Mouse (Mus musculus): ENCODE measurements around the gene Chek2.
"Not testable (repeated sequence)": the region's sequence is repeated elsewhere in the genome, so short reads cannot be mapped to it uniquely, and the experiment has no call there.

The Chek2 gene

DNA sequence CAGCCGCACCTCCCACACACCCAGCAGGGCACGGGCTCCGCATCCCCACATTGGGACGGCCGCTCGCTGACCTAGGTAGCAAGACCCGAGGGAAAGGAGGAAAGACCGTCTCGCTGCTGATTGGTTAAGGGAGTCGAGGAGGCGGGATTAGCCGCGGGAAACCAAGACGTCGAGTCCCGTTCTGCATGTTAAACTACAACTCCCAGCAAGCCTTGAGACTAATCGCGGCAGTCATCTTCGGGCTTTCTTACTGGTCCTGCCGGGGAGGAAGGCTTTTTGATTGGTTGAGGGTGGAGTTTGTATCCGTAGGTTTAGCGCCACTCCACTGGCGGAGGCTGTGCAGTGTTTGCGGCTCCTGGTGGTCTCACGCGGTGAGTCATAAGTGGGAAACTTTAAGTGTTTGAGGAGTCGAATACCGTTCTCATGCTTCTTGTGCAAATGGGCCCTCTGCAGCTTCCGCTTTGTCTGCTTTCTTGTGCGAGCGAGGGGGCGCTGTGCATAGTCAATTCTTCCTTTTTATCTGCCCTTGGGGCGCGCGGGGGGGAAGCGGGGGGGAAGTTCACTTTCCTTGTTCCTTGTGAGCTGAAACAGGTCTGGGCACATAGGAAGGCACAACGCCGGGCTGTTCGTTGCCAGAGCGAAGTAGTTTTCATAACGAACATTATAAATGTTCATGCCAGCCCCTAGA, at the start of gene Chek2, which contains the start of gene Hscb:
Gene Chek2, plus strand, starts transcription at position 302 of the 688 bp plus-strand sequence.
Gene Hscb, minus strand, starts transcription at position 100 of the 688 bp plus-strand sequence.
- in situ Hi-C loops (cut with MboI): no loop called here

DNA sequence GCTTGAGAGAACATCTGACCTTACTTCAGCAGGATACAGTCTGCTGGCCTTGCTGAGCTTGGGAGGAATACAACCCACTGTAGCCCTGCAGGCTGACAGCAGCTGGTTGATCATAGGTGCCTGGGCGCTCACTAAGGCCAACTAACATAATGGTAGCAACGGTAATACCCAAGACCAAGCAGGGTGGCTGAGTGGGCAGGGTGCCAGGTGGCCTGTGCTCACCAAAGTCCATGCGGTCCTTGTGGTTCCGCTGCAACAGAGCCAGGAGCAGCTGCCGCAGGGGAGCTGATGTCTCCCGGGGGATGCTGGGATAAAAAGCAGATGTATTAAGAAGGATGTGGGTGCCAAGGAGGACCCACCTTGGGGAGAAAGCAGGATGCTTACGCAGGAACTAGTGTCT, 45.4 kb upstream of the Chek2 start:
- in situ Hi-C loops (cut with MboI): no loop called here

DNA sequence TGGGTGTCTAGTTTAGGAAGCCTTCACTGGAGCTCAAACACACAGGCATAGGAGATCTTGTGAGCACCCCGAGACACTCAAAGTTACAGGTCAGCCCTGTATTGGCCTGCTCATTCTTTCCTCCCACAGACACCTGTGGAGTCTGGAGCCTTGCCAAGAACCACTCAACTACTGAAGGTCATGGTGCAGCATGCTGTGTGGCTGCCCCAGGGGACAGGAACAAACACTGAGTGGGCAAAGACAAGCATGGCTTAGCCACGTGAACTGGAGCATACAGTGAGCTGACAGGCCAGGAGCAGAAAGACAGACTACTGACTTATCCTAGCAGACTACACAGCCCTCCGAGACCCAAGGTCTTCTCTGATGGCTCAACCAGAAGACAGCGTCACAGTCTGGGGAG, 42.1 kb upstream of the Chek2 start:
- in situ Hi-C loops (cut with MboI): no loop called here

DNA sequence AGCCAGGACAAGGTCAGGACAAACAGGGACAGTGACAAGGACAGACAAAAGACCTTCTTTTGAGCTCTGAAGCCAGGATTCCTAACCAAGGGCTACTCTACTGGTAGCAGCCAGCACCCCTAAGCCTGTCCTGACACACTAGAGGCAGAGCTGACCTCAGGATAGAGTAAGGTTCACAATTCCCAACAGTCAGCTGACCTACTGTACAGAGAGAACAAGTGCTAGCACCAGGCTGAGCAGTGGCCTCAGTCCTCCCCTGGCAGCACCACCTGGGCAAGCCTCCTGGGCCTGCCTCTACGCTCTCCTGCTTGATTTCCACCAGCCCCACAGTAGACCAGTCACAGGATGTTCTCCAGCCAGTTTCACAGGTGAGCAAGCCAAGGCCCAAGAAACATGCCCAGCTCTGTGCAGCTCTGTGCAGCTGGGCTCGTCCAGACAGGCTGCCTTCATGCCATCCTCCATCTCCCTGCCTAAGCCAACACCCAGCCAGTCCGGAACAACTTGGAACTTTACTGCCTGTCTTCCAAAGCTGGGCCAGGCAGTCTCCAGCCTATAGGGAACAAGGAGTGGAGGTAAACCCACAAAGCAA, 38.6 kb upstream of the Chek2 start:
- in situ Hi-C loops (cut with MboI): no loop called here

DNA sequence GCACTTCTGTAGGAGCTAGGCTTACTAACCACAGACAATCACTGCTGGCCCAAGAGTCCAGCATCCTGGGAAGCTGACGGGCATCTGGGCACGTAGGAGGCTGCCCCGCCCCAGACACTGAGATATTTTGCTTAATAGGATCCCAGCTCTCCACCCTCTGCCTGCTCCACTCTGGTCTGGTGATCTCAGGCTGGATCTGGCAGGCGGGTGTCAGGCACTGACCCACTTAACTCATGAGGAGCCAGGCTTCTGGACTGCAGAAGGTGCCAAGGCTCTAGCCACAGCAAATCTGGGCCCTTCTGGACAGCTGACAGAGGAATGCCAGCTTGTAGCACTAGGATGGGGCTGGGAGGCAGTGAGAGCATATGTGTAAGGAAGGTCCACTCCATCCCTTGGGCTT, 37.6 kb upstream of the Chek2 start:
- in situ Hi-C loops (cut with MboI): no loop called here

DNA sequence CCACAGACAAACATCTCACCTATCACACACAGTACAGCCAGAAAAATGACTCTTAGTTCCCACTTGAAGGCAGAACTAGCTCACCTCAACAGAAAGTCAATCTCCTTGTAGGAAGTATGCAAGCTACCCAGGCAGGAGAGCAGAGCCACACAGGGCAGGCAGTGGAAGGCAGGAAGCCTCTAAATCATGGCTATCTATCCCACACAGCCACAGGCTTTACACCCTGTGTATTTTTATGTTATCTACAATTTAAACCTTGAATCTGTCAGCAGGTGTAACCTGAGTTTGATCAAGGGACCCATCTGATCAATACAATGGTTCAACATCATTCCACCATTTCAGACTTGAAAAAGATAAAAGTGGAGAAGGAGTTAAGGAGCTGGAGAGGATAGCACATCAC, 37.0 kb upstream of the Chek2 start:
- in situ Hi-C loops (cut with MboI): no loop called here

DNA sequence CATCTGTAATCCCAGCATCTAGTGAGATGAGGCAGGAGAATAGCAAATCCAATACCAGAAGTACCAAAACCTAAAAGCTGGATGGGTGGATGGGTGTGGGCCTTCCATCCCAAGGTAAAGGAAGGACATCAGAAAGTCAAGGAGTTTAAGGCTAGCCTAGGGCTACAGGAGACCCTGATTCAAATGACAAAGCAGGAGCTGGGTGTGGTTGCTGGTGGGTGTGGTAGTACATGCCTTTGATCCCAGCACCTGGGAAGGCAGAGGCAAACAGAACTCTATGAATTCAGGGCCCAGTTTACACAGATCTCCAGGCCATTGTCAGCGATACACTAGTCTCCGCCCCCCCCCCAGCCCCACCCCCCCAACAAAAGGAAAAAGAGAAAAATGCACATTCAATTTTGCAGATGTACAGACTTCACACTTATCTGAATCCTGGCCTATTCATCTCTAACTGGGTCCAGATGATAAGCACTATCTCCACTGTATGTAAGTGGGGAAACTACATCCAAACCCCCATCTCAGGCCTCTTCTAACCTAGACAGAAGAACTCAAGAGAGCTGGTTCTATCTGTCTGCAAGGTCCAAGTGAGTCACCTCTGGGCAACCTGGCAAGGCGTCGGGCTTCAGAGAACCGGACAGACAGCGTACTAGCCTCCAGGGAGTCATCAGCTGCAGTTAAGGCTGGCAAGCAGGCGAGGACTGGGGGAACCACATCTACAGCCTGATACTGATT, 35.6 kb upstream of the Chek2 start:
- in situ Hi-C loops (cut with MboI): no loop called here

DNA sequence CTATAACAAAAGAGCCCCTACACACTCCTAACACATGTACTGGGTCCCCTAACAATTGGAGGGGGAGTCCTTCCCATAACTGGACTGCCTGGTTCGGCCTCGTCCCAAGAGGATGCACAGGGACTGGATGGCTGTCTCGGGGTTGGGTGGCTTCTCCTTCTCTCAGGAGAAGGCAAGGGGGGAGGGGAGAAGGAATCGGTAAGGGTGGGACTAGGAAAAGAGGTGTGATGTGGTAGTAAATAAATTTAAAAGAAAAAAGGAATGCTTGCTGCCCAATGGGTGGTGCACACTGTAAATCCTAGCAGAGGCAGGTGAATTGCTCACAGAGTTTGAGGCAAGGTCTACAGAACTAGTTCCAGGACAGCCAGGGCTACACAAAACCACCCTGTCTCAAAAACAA, 33.6 kb upstream of the Chek2 start:
- in situ Hi-C loops (cut with MboI): no loop called here

DNA sequence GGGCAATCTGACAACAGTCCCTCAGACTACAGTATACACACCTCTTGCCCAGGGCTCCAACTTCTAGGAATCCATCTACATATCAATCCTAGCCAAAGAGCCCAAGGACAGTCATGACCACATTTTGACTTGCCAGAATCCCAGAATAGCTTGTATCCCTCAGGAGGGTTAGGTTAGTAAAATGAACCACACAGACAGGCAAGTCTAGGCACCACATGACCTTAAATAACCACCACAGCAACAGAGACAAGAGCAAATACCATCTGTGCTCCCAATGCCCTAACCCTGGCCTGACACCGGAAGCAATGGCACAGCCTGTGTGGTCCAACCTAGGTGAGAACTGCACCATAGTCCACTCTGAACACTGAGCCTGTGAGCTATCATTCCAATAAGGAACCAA, 33.1 kb upstream of the Chek2 start:
- in situ Hi-C loops (cut with MboI): no loop called here

DNA sequence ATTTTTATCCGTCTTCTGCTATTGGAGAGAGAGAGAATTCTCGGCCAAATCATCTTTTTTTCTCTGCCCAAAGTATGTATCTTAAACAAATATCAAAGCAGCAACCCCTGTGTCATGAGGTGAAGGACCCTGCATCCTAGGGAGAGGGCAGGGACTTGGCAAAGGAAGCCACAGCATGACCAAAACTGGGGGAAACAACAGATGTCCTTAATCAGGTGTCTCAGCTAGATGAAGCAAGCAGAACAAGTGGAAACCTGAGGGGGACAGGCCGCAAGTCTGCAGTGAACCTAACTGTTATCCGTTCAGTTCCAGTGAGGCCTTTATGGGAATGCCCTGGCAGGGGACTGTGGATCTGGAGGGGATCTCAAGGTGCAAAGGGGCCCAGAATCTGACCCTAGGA, 32.3 kb upstream of the Chek2 start:
- in situ Hi-C loops (cut with MboI): no loop called here

DNA sequence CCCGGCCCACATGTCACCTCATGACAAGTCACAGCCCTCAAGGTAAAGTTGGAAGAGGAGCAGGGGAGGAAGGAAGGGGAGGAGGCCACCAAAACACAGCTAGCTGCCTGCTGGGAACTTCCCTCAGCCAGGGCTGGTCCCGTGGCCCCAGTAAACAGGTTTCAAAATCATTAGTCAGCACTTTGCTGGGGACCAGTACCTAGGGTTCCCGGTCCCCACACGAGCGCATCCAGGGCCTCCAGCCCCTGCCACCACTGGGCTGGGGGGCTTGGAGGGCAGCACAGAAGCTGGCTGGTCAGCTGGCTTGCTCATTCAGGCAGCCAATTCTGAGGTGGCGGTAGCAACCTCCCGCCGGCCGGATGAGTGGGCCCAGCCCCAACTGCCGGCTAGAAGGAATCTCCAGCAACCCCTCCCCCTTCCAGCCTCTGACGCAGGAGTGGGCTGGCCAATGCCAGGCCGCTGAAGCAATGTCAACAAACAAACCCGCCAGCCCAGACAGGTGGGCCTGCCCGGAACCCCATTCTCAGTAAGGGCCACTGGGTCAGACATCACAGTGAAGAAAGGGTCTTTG, 31.6 kb upstream of the Chek2 start:
- in situ Hi-C loops (cut with MboI): no loop called here

DNA sequence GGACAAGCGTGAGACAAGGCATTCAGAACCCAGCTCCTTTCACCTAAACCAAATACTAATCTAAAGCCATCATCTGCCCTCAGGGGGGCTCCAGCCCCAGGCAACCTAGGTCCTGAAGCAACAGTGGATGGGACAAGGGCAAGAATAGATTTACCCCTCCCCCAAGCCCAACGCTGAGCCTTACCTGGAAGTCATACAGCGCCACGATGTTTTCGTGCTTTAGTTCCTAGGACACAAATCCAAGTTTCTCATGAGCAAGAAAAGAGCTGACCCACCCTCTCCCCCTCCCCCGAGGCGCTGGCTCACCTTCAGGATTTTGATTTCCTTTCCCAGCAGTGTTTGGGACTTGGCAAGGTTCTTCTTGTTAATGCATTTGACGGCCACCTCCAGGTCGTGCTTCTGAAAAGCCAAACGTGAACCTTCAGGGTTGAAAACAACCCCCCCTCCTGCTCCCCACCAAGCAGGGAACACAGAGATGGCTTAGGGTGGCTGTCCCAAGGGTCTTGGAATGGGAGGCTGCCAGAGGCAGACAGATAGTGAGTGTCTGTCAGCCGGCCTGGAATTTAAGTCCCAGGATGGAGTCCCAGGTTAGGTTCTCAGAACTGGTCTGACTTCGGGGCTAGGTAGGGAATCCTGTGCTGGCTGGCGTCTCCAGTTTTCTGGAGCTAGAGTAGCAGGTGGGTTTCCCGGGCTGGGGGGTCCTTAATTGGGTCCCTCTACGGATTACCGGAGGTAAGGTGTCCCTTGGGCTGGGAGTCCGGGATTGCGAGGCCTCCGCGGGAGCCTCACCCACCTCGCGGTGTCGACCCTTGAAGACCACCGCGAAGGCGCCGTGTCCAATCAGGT, 30.7 kb upstream of the Chek2 start:
- in situ Hi-C loops (cut with MboI): no loop called here

DNA sequence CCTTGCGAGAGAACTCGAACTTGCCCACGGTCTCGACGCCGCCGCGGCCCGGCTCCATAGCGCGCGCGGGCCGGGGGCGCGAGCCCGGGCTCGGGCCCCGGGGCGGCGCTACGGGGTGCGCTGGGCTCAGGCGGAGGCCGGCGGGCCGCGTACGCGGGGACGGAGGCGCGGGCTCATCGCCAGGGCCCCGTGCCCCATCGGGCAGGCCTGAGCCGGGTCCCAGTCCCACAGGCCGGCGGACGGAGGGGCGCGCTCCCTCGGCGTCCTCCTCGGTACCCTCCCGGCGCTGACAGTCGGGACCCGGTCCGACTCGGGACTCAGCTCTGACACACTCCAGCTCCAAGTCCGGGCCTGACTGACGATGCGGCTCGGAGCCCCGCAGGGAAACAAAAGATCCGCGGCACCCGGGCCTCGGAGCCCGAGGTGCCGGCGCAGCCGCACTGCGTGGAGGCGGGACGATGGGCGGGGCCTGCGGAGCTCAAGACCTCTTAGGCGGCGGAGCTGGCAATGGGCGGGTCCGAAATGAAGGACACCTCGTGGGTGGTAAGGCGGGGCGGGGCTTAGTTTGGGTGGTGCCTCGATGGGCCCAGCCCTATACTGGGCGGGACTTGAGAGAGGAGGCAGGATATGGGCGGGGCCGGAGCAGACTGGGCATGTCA, 30.0 kb upstream of the Chek2 start, which contains the start of gene Ulk1:
Gene Ulk1, minus strand, starts transcription at position 431 of the 659 bp plus-strand sequence.
- in situ Hi-C loops (cut with MboI): no loop called here

DNA sequence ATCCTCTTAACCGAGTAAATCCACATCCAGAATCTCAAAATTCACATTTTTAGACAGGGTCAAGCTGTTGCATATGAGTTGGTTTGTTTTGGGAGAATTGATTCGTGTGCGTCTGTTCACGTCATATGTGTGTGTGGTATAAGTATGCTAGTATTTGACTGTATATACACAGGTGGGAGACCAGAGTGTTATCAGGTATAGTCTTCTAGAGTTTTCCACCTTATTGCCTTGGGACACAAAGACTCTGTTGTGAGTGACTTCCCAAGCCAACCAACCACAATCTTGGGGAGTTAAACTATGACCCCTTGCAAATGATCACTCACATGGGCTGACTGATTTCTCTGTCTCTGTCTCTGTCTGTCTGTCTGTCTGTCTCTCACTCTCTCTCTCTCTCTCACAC, 15.4 kb upstream of the Chek2 start:
- in situ Hi-C loops (cut with MboI): no loop called here

DNA sequence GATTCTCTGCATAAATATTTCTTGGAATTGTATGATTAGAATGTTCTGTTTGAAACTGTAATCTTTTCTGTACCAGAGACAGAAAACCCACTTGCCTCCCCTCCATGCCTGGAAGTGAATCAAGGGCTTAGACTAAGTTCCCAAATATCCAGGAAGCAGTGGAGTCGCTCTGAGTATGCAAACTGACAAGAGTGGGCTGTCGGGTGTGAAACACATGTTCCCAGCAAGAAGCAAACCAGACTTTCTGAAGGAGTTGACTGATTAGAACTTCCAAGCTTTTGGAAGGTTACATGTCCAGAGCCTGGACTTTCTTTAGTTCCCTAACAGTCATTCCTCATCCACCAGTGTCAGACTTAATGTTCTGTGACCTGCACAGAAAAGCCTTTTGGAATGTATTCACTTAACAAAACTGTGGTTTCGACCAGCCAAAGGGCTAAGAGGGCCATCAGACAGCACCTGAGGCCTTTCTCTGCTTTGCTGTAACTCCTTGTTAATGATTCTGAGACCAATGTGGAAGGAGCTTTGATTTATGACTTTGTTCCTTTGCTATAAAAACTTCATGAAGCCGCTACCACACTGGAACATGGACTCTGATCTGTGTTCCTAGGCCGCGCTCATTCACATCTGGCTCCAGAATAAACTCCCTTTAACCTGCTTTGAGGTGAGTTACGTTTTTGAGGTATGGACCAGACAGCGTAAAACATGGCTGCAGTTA, 12.8 kb upstream of the Chek2 start:
- in situ Hi-C loops (cut with MboI): no loop called here

DNA sequence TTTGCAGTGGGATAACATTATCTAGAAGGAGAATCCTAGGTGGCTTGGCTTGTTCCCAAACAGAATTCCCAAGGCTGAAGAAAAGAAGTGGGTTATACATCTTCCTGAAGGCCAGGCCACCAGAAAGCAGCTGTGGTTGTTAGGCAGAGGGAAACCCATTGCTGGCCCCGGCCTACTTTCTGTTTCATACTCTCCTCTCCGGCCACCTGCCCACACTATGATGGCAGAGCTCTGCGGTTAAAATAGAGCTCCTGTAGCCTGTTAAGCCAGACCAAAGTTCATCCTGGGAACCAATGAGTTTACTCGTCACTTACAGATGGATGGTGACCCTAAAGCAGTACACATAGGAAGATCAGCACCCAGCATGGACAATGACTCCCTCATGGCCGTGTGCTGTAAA, 12.2 kb upstream of the Chek2 start:
- in situ Hi-C loops (cut with MboI): no loop called here

DNA sequence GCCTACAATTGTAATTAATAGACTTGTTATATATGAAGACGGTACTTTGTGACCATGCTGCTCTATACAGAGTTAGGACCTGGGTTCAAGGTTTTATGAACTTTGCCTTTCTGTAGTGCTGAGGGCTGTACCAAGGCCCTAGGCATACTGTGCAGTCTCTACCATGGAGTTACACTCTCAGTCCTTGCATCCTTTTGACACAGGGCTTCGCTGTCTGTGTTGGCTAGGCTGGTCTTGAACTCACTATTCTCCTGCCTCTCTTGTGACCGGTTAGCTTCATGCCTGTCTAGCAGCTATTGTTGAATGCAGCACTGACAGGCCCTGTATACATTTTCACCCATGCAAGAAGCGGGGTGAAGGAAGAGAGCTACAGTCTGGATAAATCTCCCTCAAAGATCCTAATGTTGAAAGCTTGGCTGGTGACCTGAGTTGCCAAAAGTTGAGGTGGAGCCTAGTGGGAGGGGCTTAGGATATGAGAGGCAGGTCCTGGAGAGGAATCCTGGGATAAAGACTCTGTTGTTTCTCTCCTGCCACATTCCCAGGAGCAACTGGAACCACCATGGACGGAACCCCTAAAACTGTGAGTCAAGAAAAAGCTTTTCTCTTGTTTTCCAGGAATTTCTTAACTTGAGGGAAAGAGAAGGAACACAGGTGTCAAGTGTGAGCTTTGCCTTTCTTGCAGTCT, 8.6 kb upstream of the Chek2 start:
- in situ Hi-C loops (cut with MboI): no loop called here

DNA sequence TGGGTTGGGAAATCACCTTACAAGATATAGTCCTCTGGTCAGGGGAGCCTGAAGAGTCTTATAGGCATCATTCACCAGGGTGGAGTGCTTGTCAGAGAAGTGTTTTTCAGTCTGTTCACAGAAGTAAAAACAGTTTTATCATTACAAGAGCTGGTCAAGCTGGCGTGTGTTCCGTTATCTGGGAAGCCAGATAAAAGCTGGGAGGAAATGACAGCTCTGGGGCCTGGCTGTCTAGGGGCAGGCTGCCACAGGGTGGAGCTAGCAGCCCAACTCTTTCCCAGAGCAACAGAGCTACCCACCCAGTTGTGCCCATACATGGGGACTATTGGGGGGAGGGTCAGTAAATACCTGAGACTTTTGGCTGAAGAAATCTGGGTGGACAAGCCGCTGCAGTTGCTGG, 3.8 kb upstream of the Chek2 start:
- in situ Hi-C loops (cut with MboI): no loop called here

DNA sequence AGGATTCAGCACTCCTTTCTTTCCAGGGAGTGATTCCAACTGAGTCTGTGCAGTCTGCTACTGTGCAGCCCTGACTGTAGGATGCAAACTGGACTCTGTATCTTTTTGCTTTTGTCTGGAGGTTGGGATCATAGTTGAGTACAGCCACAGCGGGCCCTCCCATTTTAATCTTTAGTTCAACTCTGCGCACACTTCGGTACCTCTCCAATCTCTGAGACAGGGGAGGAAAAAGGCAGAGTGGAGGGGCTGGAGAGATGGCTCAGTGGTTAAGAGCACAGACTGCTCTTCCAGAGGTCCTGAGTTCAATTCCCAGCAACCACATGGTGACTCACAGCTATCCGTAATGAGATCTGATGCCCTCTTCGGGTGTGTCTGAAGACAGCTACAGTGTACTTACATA, 1.8 kb upstream of the Chek2 start:
- in situ Hi-C loops (cut with MboI): not testable (repeated sequence)

DNA sequence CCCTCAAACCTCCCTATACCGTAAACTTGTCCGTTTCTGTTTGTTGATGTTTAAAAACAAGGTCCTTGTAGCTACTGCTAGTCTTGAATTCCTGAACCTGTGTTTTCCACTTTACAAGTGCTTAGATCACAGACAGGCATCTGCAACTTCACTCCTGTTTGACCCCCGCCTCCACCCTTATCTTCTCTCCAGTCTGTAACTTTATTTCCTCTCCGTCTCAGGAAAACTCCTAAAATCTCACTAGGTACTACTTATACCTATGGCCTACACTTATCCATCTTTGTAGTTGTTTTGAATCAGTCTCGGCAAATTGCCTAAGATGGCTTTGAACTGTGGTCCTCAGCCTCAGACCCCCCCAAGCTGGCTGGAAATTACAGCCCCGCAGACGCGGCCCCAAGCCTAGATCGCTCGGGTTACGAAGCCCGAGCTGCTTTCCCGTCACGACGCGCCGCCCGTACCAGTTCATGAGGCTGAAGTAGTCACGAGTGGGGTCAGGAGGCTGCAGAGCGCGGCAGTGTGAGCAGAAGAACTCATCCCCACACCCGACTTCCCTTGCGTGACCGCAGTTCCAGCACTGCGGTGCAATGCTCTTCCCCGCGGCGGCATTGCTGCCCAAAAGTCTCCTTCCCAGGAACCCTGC, 621 bp upstream of the Chek2 start:
- in situ Hi-C loops (cut with MboI): no loop called here
